27 mouse cellular contexts compared by ENCODE assay signal in genomic region chr6:86161586-86161985, GRCm38 (mm10). TPM values are rescaled to one million over a fixed set of nuclear protein-coding genes. Genes with fewer than 3 reads are reported as not detected.
"Had no signal": no experiment of that assay in that cellular context is flagged by ENCODE, and none has a peak within 500 bp of the region (broad histone marks: within the 10 kb centered on the region; RNA-seq: fewer than 3 reads in every experiment).

No protein-coding gene starts in this region.

- H3K4me1 ChIP-seq: liver, embryonic 12.5 days had no signal

- H3K36me3 ChIP-seq: heart, embryonic 12.5 days; hindbrain, embryonic 10.5 days; hindbrain, embryonic 12.5 days; intestine, embryonic 15.5 days; kidney, embryonic 15.5 days; limb, embryonic 13.5 days; limb, embryonic 15.5 days; liver, embryonic 12.5 days had no signal

- H3K4me3 ChIP-seq: gastrocnemius, adult 2 months; heart, embryonic 12.5 days; hindbrain, embryonic 10.5 days; hindbrain, embryonic 12.5 days; intestine, embryonic 15.5 days; kidney, embryonic 15.5 days; layer of hippocampus, adult 2 months; limb, embryonic 13.5 days; limb, embryonic 15.5 days; liver, embryonic 12.5 days had no signal

- H3K27ac ChIP-seq: gastrocnemius, adult 2 months; hindbrain, embryonic 10.5 days; hindbrain, embryonic 12.5 days; hindbrain, embryonic 14.5 days; intestine, embryonic 15.5 days; kidney, embryonic 15.5 days; layer of hippocampus, adult 2 months; limb, embryonic 13.5 days; limb, embryonic 15.5 days; liver, embryonic 12.5 days; liver, embryonic 14.5 days had no signal

- H3K9me3 ChIP-seq: heart, embryonic 12.5 days; hindbrain, embryonic 10.5 days; hindbrain, embryonic 12.5 days; intestine, embryonic 15.5 days; kidney, embryonic 15.5 days; limb, embryonic 13.5 days; limb, embryonic 15.5 days; liver, embryonic 12.5 days had no signal

- H3K27me3 ChIP-seq: heart, embryonic 12.5 days; hindbrain, embryonic 12.5 days; intestine, embryonic 15.5 days; kidney, embryonic 15.5 days; limb, embryonic 13.5 days; limb, embryonic 15.5 days had no signal

- DNase-seq: gastrocnemius, adult 2 months; gastrocnemius, postnatal 10 days; gastrocnemius, postnatal 25 days; heart, adult 18-20 months; heart, postnatal 10 days; heart, postnatal 4 days; kidney, adult 2 months; kidney, adult 9 months; kidney, postnatal 10 days; kidney, postnatal 25 days; kidney, postnatal 4 days; layer of hippocampus, adult 9-11 months; layer of hippocampus, postnatal 36 days; left cerebral cortex, postnatal 4 days; lung, adult 18-20 months had no signal

RNA-seq across cellular contexts. Expression of gene Tgfa, which starts 33.4 kb away (rescaled TPM):
- total RNA-seq: granulocyte monocyte progenitor cell, adult 5-6 weeks had no signal
